Mouse (Mus musculus): ENCODE data around the gene Cysltr2.

The Cysltr2 gene

GRCm38 (mm10) chr14:72985113-72985512, 63.8 kb downstream of the Cysltr2 start:
- DNase-seq (ENCODE audit: low spot score), result no peak

GRCm38 (mm10) chr14:72983456-72983855, 65.5 kb downstream of the Cysltr2 start:
- peak; percentile 86 for DNase-seq (ENCODE audit: low spot score)

- no peak for DNase-seq (ENCODE audit: low spot score)
Measured at GRCm38 (mm10) chr14:72982981-72983436, 65.9 kb downstream of the Cysltr2 start.

GRCm38 (mm10) chr14:72980761-72981160, 68.2 kb downstream of the Cysltr2 start:
- DNase-seq (ENCODE audit: low spot score), result no peak

- DNase-seq (ENCODE audit: low spot score), result no peak
Measured at GRCm38 (mm10) chr14:72980106-72980505, 68.8 kb downstream of the Cysltr2 start.

GRCm38 (mm10) chr14:72976111-72976510, 72.8 kb downstream of the Cysltr2 start:
- no peak for DNase-seq (ENCODE audit: low spot score)
